Mouse (Mus musculus) forebrain, embryonic 15.5 days (tissue): ENCODE results near the gene Clp1. TPM values are rescaled to one million over a fixed set of nuclear protein-coding genes. Genes with fewer than 3 reads are reported as not detected.

Experiments
- ATAC-seq: fragments of 200-750 bp; cut with Nextera tagmentation; replicated peaks from 2 replicates; pipeline ENCODE4 v1.8.0; 2017; ENCODE audit warnings: mild to moderate bottlenecking, moderate TSS enrichment, moderate library complexity
- H3K27ac ChIP-seq: fragments of 300-500 bp; sonication (generic); replicated peaks from 2 replicates; pipeline ENCODE4 v1.5.1; 2015; ENCODE audit warnings: mild to moderate bottlenecking, inconsistent platforms
- H3K27me3 ChIP-seq: fragments of 300-500 bp; sonication (generic); 2 replicates; pipeline ENCODE4 v1.6.1; 2015; ENCODE audit warnings: inconsistent platforms
- H3K36me3 ChIP-seq: fragments of 300-500 bp; sonication (generic); 2 replicates; pipeline ENCODE4 v1.6.1; 2015; ENCODE audit warnings: mild to moderate bottlenecking, inconsistent platforms
- H3K4me1 ChIP-seq: fragments of 300-500 bp; sonication (generic); 2 replicates; pipeline ENCODE4 v1.6.1; 2015; ENCODE audit warnings: inconsistent platforms
- H3K4me2 ChIP-seq: fragments of 300-500 bp; sonication (generic); replicated peaks from 2 replicates; pipeline ENCODE4 v1.6.1; 2015; ENCODE audit warnings: mild to moderate bottlenecking, inconsistent platforms
- H3K4me3 ChIP-seq: fragments of 300-500 bp; sonication (generic); 2 replicates; pipeline ENCODE4 v1.5.1; 2015; ENCODE audit warnings: mild to moderate bottlenecking, inconsistent platforms
- H3K9ac ChIP-seq: fragments of 300-500 bp; sonication (generic); replicated peaks from 2 replicates; pipeline ENCODE4 v1.6.1; 2015; ENCODE audit warnings: mild to moderate bottlenecking, inconsistent platforms
- H3K9me3 ChIP-seq: fragments of 300-500 bp; sonication (generic); 2 replicates; pipeline ENCODE4 v1.6.1; 2016; ENCODE audit warnings: inconsistent platforms
- WGBS: fragments of 180-500 bp; shearing (Covaris S2); methylation state at CpG from one replicate; pipeline ENCODE4 v1.1.7; 2015; ENCODE audit warnings: mixed read lengths; 5-methylcytosine and 5-hydroxymethylcytosine counted together
- polyA plus RNA-seq: library from polyadenylated mRNA; unstranded; fragments of >200 nt; fragmentation: Nextera tagmentation; extraction: Ambion mirVana; gene quantifications from 2 replicates; pipeline ENCODE4 v1.2.1, GENCODE M21; 2015

The Clp1 gene
- polyA plus RNA-seq: 30.1 and 30.4 TPM in 2 replicates

- H3K36me3 ChIP-seq: peaks cover 23% of the 10 kb centered on the region
Measured at GRCm38 (mm10) chr2:84727172-84727858, at the start of gene Clp1. Gene Clp1 (minus strand): TSS chr2:84727350.

GRCm38 (mm10) chr2:84775665-84776064 is 48.5 kb upstream of the Clp1 start:
- H3K36me3 ChIP-seq: no peaks in the 10 kb centered on the region
- ATAC-seq: no peak
- H3K27me3 ChIP-seq: no peaks in the 10 kb centered on the region
- H3K4me3 ChIP-seq: no peak overlapping the region
- no peak overlapping the region for H3K4me2 ChIP-seq
- no peaks in the 10 kb centered on the region for H3K9me3 ChIP-seq
- 72% methylated on average over 6 of the region's 6 CpGs for WGBS
- H3K4me1 ChIP-seq: peaks cover 10% of the 10 kb centered on the region
- peak overlapping the region; percentile 50 for H3K27ac ChIP-seq
- H3K9ac ChIP-seq: no peak overlapping the region

More at GRCm38 (mm10) chr2:84727172-84727858, at the start of gene Clp1:
- peak; percentile 97 for ATAC-seq
- no peaks in the 10 kb centered on the region for H3K9me3 ChIP-seq
- H3K27me3 ChIP-seq: no peaks in the 10 kb centered on the region
- peak within 1 kb of the TSS; percentile 89 for H3K27ac ChIP-seq
- WGBS: under 1% methylated on average over 39 of the region's 39 CpGs
- peaks cover 31% of the 10 kb centered on the region for H3K4me1 ChIP-seq
- H3K4me3 ChIP-seq: peak within 1 kb of the TSS; percentile 67
- peak within 1 kb of the TSS; percentile 59 for H3K9ac ChIP-seq
- H3K4me2 ChIP-seq: peak within 1 kb of the TSS; percentile 73

- WGBS: 64% methylated on average over 9 of the region's 9 CpGs
- Histone ChIP-seq H3K4me1 (peaks cover 10% of the 10 kb centered on the region), H3K4me3 (peak within 1 kb of the TSS; percentile 27), H3K36me3 (no peaks in the 10 kb centered on the region), H3K9me3 (no peaks in the 10 kb centered on the region), H3K4me2 (peak within 1 kb of the TSS; percentile 44), H3K9ac (peak within 1 kb of the TSS; percentile 31), H3K27ac (peak within 1 kb of the TSS; percentile 73), H3K27me3 (no peaks in the 10 kb centered on the region)
- peak; percentile 44; the same call in 1 of the 2 replicates for ATAC-seq
Measured at GRCm38 (mm10) chr2:84775241-84775640, 48.1 kb upstream of the Clp1 start, which contains the start of gene Serping1. Gene Serping1 (minus strand): TSS chr2:84775444.

- Histone ChIP-seq H3K4me3 (peak overlapping the region; percentile 27), H3K36me3 (no peaks in the 10 kb centered on the region), H3K9ac (peak overlapping the region; percentile 31), H3K4me1 (peaks cover 10% of the 10 kb centered on the region), H3K27ac (peak overlapping the region; percentile 73), H3K27me3 (no peaks in the 10 kb centered on the region), H3K9me3 (no peaks in the 10 kb centered on the region), H3K4me2 (peak overlapping the region; percentile 44)
- ATAC-seq: peak; percentile 86
- WGBS: 1% methylated on average over 14 of the region's 15 CpGs
Measured at GRCm38 (mm10) chr2:84774751-84775150, 47.6 kb upstream of the Clp1 start.

GRCm38 (mm10) chr2:84773195-84773594 is 46.0 kb upstream of the Clp1 start:
- ATAC-seq: no peak
- no peaks in the 10 kb centered on the region for H3K27me3 ChIP-seq
- no peak overlapping the region for H3K9ac ChIP-seq
- no peak overlapping the region for H3K4me3 ChIP-seq
- 83% methylated on average over 5 of the region's 5 CpGs for WGBS
- peaks cover 10% of the 10 kb centered on the region for H3K4me1 ChIP-seq
- no peaks in the 10 kb centered on the region for H3K9me3 ChIP-seq
- H3K4me2 ChIP-seq: no peak overlapping the region
- H3K27ac ChIP-seq: no peak overlapping the region
- no peaks in the 10 kb centered on the region for H3K36me3 ChIP-seq

GRCm38 (mm10) chr2:84772454-84772853 is 45.3 kb upstream of the Clp1 start:
- no peak overlapping the region for H3K27ac ChIP-seq
- no peaks in the 10 kb centered on the region for H3K9me3 ChIP-seq
- no peak overlapping the region for H3K9ac ChIP-seq
- ATAC-seq: no peak
- no peak overlapping the region for H3K4me2 ChIP-seq
- H3K4me1 ChIP-seq: peaks cover 10% of the 10 kb centered on the region
- 91% methylated on average over 4 of the region's 4 CpGs for WGBS
- no peaks in the 10 kb centered on the region for H3K36me3 ChIP-seq
- H3K27me3 ChIP-seq: no peaks in the 10 kb centered on the region
- no peak overlapping the region for H3K4me3 ChIP-seq

GRCm38 (mm10) chr2:84770501-84770900 is 43.4 kb upstream of the Clp1 start:
- no peak for ATAC-seq
- Histone ChIP-seq H3K4me3 (no peak overlapping the region), H3K27me3 (no peaks in the 10 kb centered on the region), H3K9ac (no peak overlapping the region), H3K36me3 (no peaks in the 10 kb centered on the region; the same call in 1 of the 2 replicates), H3K4me2 (no peak overlapping the region), H3K27ac (no peak overlapping the region), H3K9me3 (no peaks in the 10 kb centered on the region), H3K4me1 (peaks cover 10% of the 10 kb centered on the region)
- WGBS: 80% methylated on average over 6 of the region's 6 CpGs

GRCm38 (mm10) chr2:84762818-84763217 is 35.7 kb upstream of the Clp1 start:
- Histone ChIP-seq H3K4me1 (no peaks in the 10 kb centered on the region), H3K27me3 (no peaks in the 10 kb centered on the region), H3K9ac (no peak overlapping the region), H3K36me3 (no peaks in the 10 kb centered on the region; the same call in 1 of the 2 replicates), H3K27ac (no peak overlapping the region), H3K9me3 (no peaks in the 10 kb centered on the region), H3K4me3 (no peak overlapping the region), H3K4me2 (no peak overlapping the region)
- ATAC-seq: no peak
- 48% methylated on average over 1 of the region's 1 CpGs for WGBS

GRCm38 (mm10) chr2:84762295-84762694 is 35.1 kb upstream of the Clp1 start:
- no peak overlapping the region for H3K27ac ChIP-seq

GRCm38 (mm10) chr2:84761840-84762239 is 34.7 kb upstream of the Clp1 start:
- no peak for ATAC-seq
- no peaks in the 10 kb centered on the region for H3K9me3 ChIP-seq
- H3K4me3 ChIP-seq: no peak overlapping the region
- H3K36me3 ChIP-seq: no peaks in the 10 kb centered on the region; the same call in 1 of the 2 replicates
- no peak overlapping the region for H3K4me2 ChIP-seq
- H3K27me3 ChIP-seq: no peaks in the 10 kb centered on the region
- H3K9ac ChIP-seq: no peak overlapping the region
- H3K4me1 ChIP-seq: no peaks in the 10 kb centered on the region
- H3K27ac ChIP-seq: no peak overlapping the region
- 91% methylated on average over 1 of the region's 1 CpGs for WGBS

More at GRCm38 (mm10) chr2:84762295-84762694, 35.1 kb upstream of the Clp1 start:
- no peaks in the 10 kb centered on the region for H3K27me3 ChIP-seq
- no peaks in the 10 kb centered on the region for H3K9me3 ChIP-seq
- no peak for ATAC-seq
- no peaks in the 10 kb centered on the region; the same call in 1 of the 2 replicates for H3K36me3 ChIP-seq
- no peaks in the 10 kb centered on the region for H3K4me1 ChIP-seq
- H3K4me3 ChIP-seq: no peak overlapping the region
- H3K9ac ChIP-seq: no peak overlapping the region
- 23% methylated on average over 4 of the region's 4 CpGs for WGBS
- H3K4me2 ChIP-seq: no peak overlapping the region

GRCm38 (mm10) chr2:84761309-84761708 is 34.2 kb upstream of the Clp1 start:
- WGBS: 83% methylated on average over 3 of the region's 3 CpGs
- Histone ChIP-seq H3K4me3 (no peak overlapping the region), H3K9ac (no peak overlapping the region), H3K27ac (no peak overlapping the region), H3K4me1 (no peaks in the 10 kb centered on the region), H3K4me2 (no peak overlapping the region), H3K9me3 (no peaks in the 10 kb centered on the region), H3K27me3 (no peaks in the 10 kb centered on the region), H3K36me3 (no peaks in the 10 kb centered on the region; the same call in 1 of the 2 replicates)
- no peak for ATAC-seq

- no peaks in the 10 kb centered on the region for H3K27me3 ChIP-seq
- no peak overlapping the region for H3K9ac ChIP-seq
- no peak overlapping the region for H3K27ac ChIP-seq
- H3K9me3 ChIP-seq: no peaks in the 10 kb centered on the region
- H3K36me3 ChIP-seq: no peaks in the 10 kb centered on the region
- H3K4me1 ChIP-seq: no peaks in the 10 kb centered on the region
- ATAC-seq: no peak
- WGBS: 74% methylated on average over 8 of the region's 8 CpGs
- no peak overlapping the region for H3K4me2 ChIP-seq
- no peak overlapping the region for H3K4me3 ChIP-seq
Measured at GRCm38 (mm10) chr2:84760777-84761176, 33.6 kb upstream of the Clp1 start.
